Comparison of ENCODE assay signal across 8 mouse cellular contexts in the genomic region with DNA sequence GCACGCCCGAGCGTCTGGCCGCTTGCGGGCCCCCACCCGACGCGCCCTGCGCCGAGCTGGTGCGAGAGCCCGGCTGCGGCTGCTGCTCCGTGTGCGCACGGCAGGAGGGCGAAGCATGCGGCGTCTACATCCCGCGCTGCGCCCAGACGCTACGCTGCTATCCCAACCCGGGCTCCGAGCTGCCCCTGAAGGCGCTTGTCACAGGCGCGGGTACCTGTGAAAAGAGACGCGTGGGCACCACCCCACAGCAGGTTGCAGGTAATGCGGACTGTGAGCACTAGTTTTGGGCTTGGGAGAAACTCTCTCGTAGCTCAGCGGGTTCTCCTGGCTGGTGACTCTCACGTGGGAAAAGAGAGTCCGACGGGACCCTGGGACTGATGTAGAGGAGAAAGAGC. TPM values are rescaled to one million over a fixed set of nuclear protein-coding genes. Genes with fewer than 3 reads are reported as not detected.
DNase-seq lines count a peak whose midpoint lies in the region; ATAC-seq and TF ChIP-seq lines count a peak whose summit lies in the region.

No protein-coding gene starts in this region.

- TF ChIP-seq RAD21 in CH12.LX (IDR thresholded peaks at IDR 0.05; ENCODE audit: low read depth, low read length), result no peak

- no peak for ATAC-seq in heart, embryonic 14.5 days (ENCODE audit: insufficient number of reproducible peaks, insufficient read depth, low FRiP score, low read depth)
- peak; percentile 63; the same call in 1 of the 2 replicates for ATAC-seq in hindbrain, postnatal 0 days
- ATAC-seq in midbrain, postnatal 0 days (ENCODE audit: low FRiP score), result peak; percentile 58; the same call in 1 of the 2 replicates
- ATAC-seq in megakaryocyte, adult 5-6 weeks (ENCODE audit: poor library complexity, severe bottlenecking), result no peak

- peaks cover 6 to 33% of the 10 kb centered on the region in 2 experiments; a peak in 3 of 4 replicates for H3K4me1 ChIP-seq in heart, embryonic 14.5 days (ENCODE audit: control insufficient read depth in 2 of 2, insufficient read depth in 2 of 2, low read length in 2 of 2)
- H3K4me1 ChIP-seq in CH12.LX (ENCODE audit: control insufficient read depth in 1 of 2, insufficient read depth in 2 of 2), result peaks cover 6 to 43% of the 10 kb centered on the region in 2 experiments
- H3K4me1 ChIP-seq in embryonic facial prominence, embryonic 10.5 days, result peaks cover 51% of the 10 kb centered on the region
- H3K4me1 ChIP-seq in hindbrain, postnatal 0 days (ENCODE audit: insufficient read depth, low read length), result peaks cover 23% of the 10 kb centered on the region
- H3K4me1 ChIP-seq in midbrain, postnatal 0 days (ENCODE audit: insufficient read depth, low read length), result peaks cover 12% of the 10 kb centered on the region; the same call in 1 of the 2 replicates

- H3K79me2 ChIP-seq in CH12.LX (replicated peaks; ENCODE audit: control insufficient read depth, extremely low read depth, insufficient read depth, poor library complexity, severe bottlenecking), result peaks cover 30% of the 10 kb centered on the region

- TF ChIP-seq EP300 in CH12.LX (IDR thresholded peaks at IDR 0.05; ENCODE audit: low read length), result no peak

- dilution Hi-C loops in CH12.LX (cut with MboI; ENCODE audit: extremely low pct_ligation_motif_present, extremely low pct_unique_long_range_greater_than_20kb, low sequenced_read_pairs), result no loop called here

- H3K27ac ChIP-seq in heart, embryonic 14.5 days (replicated peaks in 1 of 2; ENCODE audit: control insufficient read depth in 1 of 2, insufficient read depth in 1 of 2, low read depth in 2 of 2, low read length in 2 of 2), result no peak overlapping the region
- peak overlapping the region; percentile 95 for H3K27ac ChIP-seq in CH12.LX (ENCODE audit: insufficient read depth, low read depth)
- peak overlapping the region; percentile 86 for H3K27ac ChIP-seq in embryonic facial prominence, embryonic 10.5 days (replicated peaks)
- peak overlapping the region; percentile 71 for H3K27ac ChIP-seq in hindbrain, postnatal 0 days
- H3K27ac ChIP-seq in midbrain, postnatal 0 days (ENCODE audit: low read depth, low read length), result peak overlapping the region; percentile 47

- in situ Hi-C loops in CH12.LX (cut with MboI; ENCODE audit: low pct_ligation_motif_present, low pct_unique_long_range_greater_than_20kb, low sequenced_read_pairs), result loop anchor here (25.0 kb wide), 1 partner anchor 387 kb away; no protein-coding TSS in a partner anchor

- peak overlapping the region; percentile 99 for H3K4me2 ChIP-seq in heart, embryonic 14.5 days (ENCODE audit: low read length)
- H3K4me2 ChIP-seq in CH12.LX (ENCODE audit: insufficient read depth, low read depth, poor library complexity, severe bottlenecking), result peak overlapping the region; percentile 92
- H3K4me2 ChIP-seq in hindbrain, postnatal 0 days (ENCODE audit: low read depth, low read length), result peak overlapping the region; percentile 97
- H3K4me2 ChIP-seq in midbrain, postnatal 0 days (ENCODE audit: low read depth, low read length, poor library complexity, severe bottlenecking), result peak overlapping the region; percentile 96

- H3K4me3 ChIP-seq in heart, embryonic 14.5 days (ENCODE audit: control insufficient read depth in 1 of 2, insufficient read depth in 1 of 2, low read depth in 1 of 2, low read length in 2 of 2), result peak overlapping the region; percentile 61 to 63
- peak overlapping the region; percentile 75 to 98 (median 77) for H3K4me3 ChIP-seq in CH12.LX (replicated peaks in 1 of 3; ENCODE audit: low read depth in 2 of 3, low read length in 2 of 3, poor library complexity in 1 of 3)
- H3K4me3 ChIP-seq in embryonic facial prominence, embryonic 10.5 days, result peak overlapping the region; percentile 80
- H3K4me3 ChIP-seq in hindbrain, postnatal 0 days (ENCODE audit: low read length), result peak overlapping the region; percentile 76
- H3K4me3 ChIP-seq in midbrain, postnatal 0 days (ENCODE audit: low read depth, low read length), result peak overlapping the region; percentile 72

- TF ChIP-seq POLR2A in CH12.LX (IDR thresholded peaks at IDR 0.05; ENCODE audit: low read depth, low read length), result no peak

- H3K9me3 ChIP-seq in heart, embryonic 14.5 days (ENCODE audit: control insufficient read depth, low read length), result no peaks in the 10 kb centered on the region
- no peaks in the 10 kb centered on the region for H3K9me3 ChIP-seq in CH12.LX (replicated peaks; ENCODE audit: low read length)
- no peaks in the 10 kb centered on the region for H3K9me3 ChIP-seq in embryonic facial prominence, embryonic 10.5 days
- no peaks in the 10 kb centered on the region for H3K9me3 ChIP-seq in hindbrain, postnatal 0 days (ENCODE audit: low read length)
- no peaks in the 10 kb centered on the region for H3K9me3 ChIP-seq in midbrain, postnatal 0 days (ENCODE audit: low read length)

- TF ChIP-seq CTCF in CH12.LX (conservative IDR thresholded peaks at IDR 0.05 in 1 of 2, IDR thresholded peaks at IDR 0.05 in 1 of 2; ENCODE audit: low read depth in 2 of 2, low read length in 2 of 2), result no peak
- no peak for TF ChIP-seq CTCF in hindbrain, postnatal 0 days (IDR thresholded peaks at IDR 0.05; ENCODE audit: low read depth)
- TF ChIP-seq CTCF in midbrain, postnatal 0 days (IDR thresholded peaks at IDR 0.05), result no peak

- no peak for DNase-seq in heart, adult 8-10 months (ENCODE audit: low spot score)
- DNase-seq in CH12.LX (ENCODE audit: extremely low read depth), result no peak
- DNase-seq in embryonic facial prominence, embryonic 10.5 days (ENCODE audit: low spot score), result no peak
- no peak for DNase-seq in hindbrain, postnatal 0 days (ENCODE audit: low spot score)
- no peak for DNase-seq in midbrain, postnatal 0 days (ENCODE audit: low spot score)
- no peak for DNase-seq in cerebellum, adult 11-12 months

- 0 out of 2 replicates have a peak, but pooled peaks cover 3% of the 10 kb centered on the region for H3K27me3 ChIP-seq in heart, embryonic 14.5 days (ENCODE audit: control insufficient read depth, insufficient read depth, low read length)
- peaks cover 12% of the 10 kb centered on the region for H3K27me3 ChIP-seq in CH12.LX (replicated peaks)
- H3K27me3 ChIP-seq in embryonic facial prominence, embryonic 10.5 days (replicated peaks; ENCODE audit: low read depth, poor library complexity, severe bottlenecking), result no peaks in the 10 kb centered on the region
- no peaks in the 10 kb centered on the region for H3K27me3 ChIP-seq in hindbrain, postnatal 0 days (ENCODE audit: insufficient read depth, low read length)
- no peaks in the 10 kb centered on the region for H3K27me3 ChIP-seq in midbrain, postnatal 0 days (ENCODE audit: insufficient read depth, low read length)

- WGBS in heart, embryonic 14.5 days, result 1% methylated on average over 37 of the region's 37 CpGs
- WGBS in embryonic facial prominence, embryonic 10.5 days, result under 1% methylated on average over 37 of the region's 37 CpGs
- 0% methylated on average over 37 of the region's 37 CpGs for WGBS in hindbrain, postnatal 0 days
- WGBS in midbrain, postnatal 0 days, result under 1% methylated on average over 37 of the region's 37 CpGs

- peak overlapping the region; percentile 74 for H3K9ac ChIP-seq in heart, embryonic 14.5 days (ENCODE audit: low read length)
- H3K9ac ChIP-seq in CH12.LX (ENCODE audit: insufficient read depth, low read depth), result peak overlapping the region; percentile 92
- H3K9ac ChIP-seq in hindbrain, postnatal 0 days (replicated peaks; ENCODE audit: low read length), result peak overlapping the region; percentile 76
- H3K9ac ChIP-seq in midbrain, postnatal 0 days (replicated peaks; ENCODE audit: low read length, poor library complexity, severe bottlenecking), result peak overlapping the region; percentile 74

- no peaks in the 10 kb centered on the region for H3K36me3 ChIP-seq in heart, embryonic 14.5 days (ENCODE audit: control insufficient read depth, insufficient read depth, low read length)
- no peaks in the 10 kb centered on the region for H3K36me3 ChIP-seq in CH12.LX (replicated peaks in 1 of 2; ENCODE audit: control insufficient read depth in 1 of 2, insufficient read depth in 1 of 2, low read length in 1 of 2)
- peaks cover 21% of the 10 kb centered on the region for H3K36me3 ChIP-seq in embryonic facial prominence, embryonic 10.5 days (replicated peaks)
- H3K36me3 ChIP-seq in hindbrain, postnatal 0 days (ENCODE audit: insufficient read depth, low read length), result no peaks in the 10 kb centered on the region
- no peaks in the 10 kb centered on the region for H3K36me3 ChIP-seq in midbrain, postnatal 0 days (ENCODE audit: insufficient read depth, low read length)

TF ChIP-seq in CH12.LX, 34 proteins besides CTCF, POLR2A, EP300 and RAD21 (continues in another document):
- peak; percentile 7; the same call in 1 of the 2 replicates for TF ChIP-seq TCF12 (IDR thresholded peaks at IDR 0.05; ENCODE audit: low read depth, low read length)

RNA-seq across cellular contexts. Expression of gene Igfbp2, which starts 0.4 kb away (rescaled TPM):
- polyA plus RNA-seq in heart, embryonic 14.5 days (2014; fragmentation: Nextera tagmentation; extraction: Ambion mirVana), result 53.2 and 67.5 TPM in 2 replicates
- total RNA-seq in heart, adult 8-10 months (2022), result under 1 TPM in 3 of 4 experiments, not detected in 1; 0.27 to 0.66 (median 0.31) TPM
- total RNA-seq in CH12.LX (2012; rRNA removed), result 386 and 662 TPM in 2 replicates
- total RNA-seq in CH12.LX (2014; rRNA removed), result 264 and 294 TPM in 2 replicates
- 350 and 355 TPM in 2 replicates for polyA plus RNA-seq in CH12.LX (2012; ENCODE audit: insufficient read length, low read depth)
- polyA plus RNA-seq in embryonic facial prominence, embryonic 10.5 days (2016; fragmentation: Nextera tagmentation; extraction: Ambion mirVana), result 474 and 479 TPM in 2 replicates
- total RNA-seq in hindbrain, postnatal 0 days (2014; rRNA removed), result 686 and 698 TPM in 2 replicates
- 470 and 480 TPM in 2 replicates for polyA plus RNA-seq in hindbrain, postnatal 0 days (2015; fragmentation: Nextera tagmentation; extraction: Ambion mirVana)
- 432 and 450 TPM in 2 replicates for total RNA-seq in midbrain, postnatal 0 days (2014; rRNA removed)
- polyA plus RNA-seq in midbrain, postnatal 0 days (2015; fragmentation: Nextera tagmentation; extraction: Ambion mirVana), result 272 and 323 TPM in 2 replicates
- not detected in 2 replicates for total RNA-seq in megakaryocyte, adult 5-6 weeks (2015)
- total RNA-seq in megakaryocyte, adult 5-6 weeks (2017), result not detected in 2 replicates

RNA-seq across cellular contexts. Expression of gene Igfbp5, which starts 50.0 kb away (rescaled TPM):
- 64.3 and 90.1 TPM in 2 replicates for polyA plus RNA-seq in heart, embryonic 14.5 days (2014; fragmentation: Nextera tagmentation; extraction: Ambion mirVana)
- total RNA-seq in heart, adult 8-10 months (2022), result 100 to 1,000 TPM in 3 of 4 experiments, 10 to 100 TPM in 1; 89.6 to 129 (median 119) TPM
- total RNA-seq in CH12.LX (2012; rRNA removed), result 0.04 and 0.08 TPM in 2 replicates
- total RNA-seq in CH12.LX (2014; rRNA removed), result not detected in 2 replicates
- 0.09 and 0.14 TPM in 2 replicates for polyA plus RNA-seq in CH12.LX (2012; ENCODE audit: insufficient read length, low read depth)
- polyA plus RNA-seq in embryonic facial prominence, embryonic 10.5 days (2016; fragmentation: Nextera tagmentation; extraction: Ambion mirVana), result 75.4 and 87.4 TPM in 2 replicates
- total RNA-seq in hindbrain, postnatal 0 days (2014; rRNA removed), result 127 and 131 TPM in 2 replicates
- polyA plus RNA-seq in hindbrain, postnatal 0 days (2015; fragmentation: Nextera tagmentation; extraction: Ambion mirVana), result 40.0 and 44.6 TPM in 2 replicates
- total RNA-seq in midbrain, postnatal 0 days (2014; rRNA removed), result 109 and 127 TPM in 2 replicates
- 42.8 and 47.4 TPM in 2 replicates for polyA plus RNA-seq in midbrain, postnatal 0 days (2015; fragmentation: Nextera tagmentation; extraction: Ambion mirVana)
- 2.7 and 2.9 TPM in 2 replicates for total RNA-seq in megakaryocyte, adult 5-6 weeks (2015)
- total RNA-seq in megakaryocyte, adult 5-6 weeks (2017), result 1.2 and 1.6 TPM in 2 replicates

Comparison
In these comparisons a context has a peak if more than half of its experiments do, and no peak if none do; other contexts are left out.
1. ATAC-seq: peak in hindbrain, postnatal 0 days (single experiment) and midbrain, postnatal 0 days (single experiment); none in heart, embryonic 14.5 days (single experiment) and megakaryocyte, adult 5-6 weeks (single experiment).
2. H3K27ac ChIP-seq: peak in CH12.LX (single experiment), embryonic facial prominence, embryonic 10.5 days (single experiment), hindbrain, postnatal 0 days (single experiment) and midbrain, postnatal 0 days (single experiment); none in heart, embryonic 14.5 days (0 of 2).
3. RNA of gene Igfbp2, which starts 0.4 kb away (total RNA-seq): 686 to 698 TPM in hindbrain, postnatal 0 days, 264 to 662 TPM in CH12.LX and 432 to 450 TPM in midbrain, postnatal 0 days; 0.27 to 0.66 TPM in heart, adult 8-10 months and not detected in megakaryocyte, adult 5-6 weeks; every median in the first group is over 100 times any median in the second.
4. RNA of gene Igfbp5, which starts 50.0 kb away (total RNA-seq): 127 to 131 TPM in hindbrain, postnatal 0 days, 109 to 127 TPM in midbrain, postnatal 0 days and 89.6 to 129 TPM in heart, adult 8-10 months; 1.2 to 2.9 TPM in megakaryocyte, adult 5-6 weeks and 0.04 to 0.08 TPM in CH12.LX; every median in the first group is over 10 times any median in the second.
5. Peak in every context shown above with its lines, with median percentiles within 50 percentile points of each other: H3K4me2 ChIP-seq, H3K4me3 ChIP-seq and H3K9ac ChIP-seq.